Mouse (Mus musculus) gastrocnemius, adult 8-10 months (tissue): ENCODE data around the gene Slc31a2. TPM values are rescaled to one million over a fixed set of nuclear protein-coding genes. Genes with fewer than 3 reads are reported as not detected.
A peak's percentile ranks its signal among the peaks of the same experiment; 100 is the strongest.

ENCODE experiments used
- DNase-seq, 2 experiments: peaks; one replicate each; pipeline ENCODE4 v3.0.0; 2022; ENCODE audit warnings: low spot score in 2 of 2
- total RNA-seq, 4 experiments: library from RNA; stranded (reverse); gene quantifications; 2 replicates each; pipeline ENCODE4 v1.2.4; 2022

Slc31a2 gene
- total RNA-seq, 4 experiments from 2014 or later = 4.9 to 6.7 (median 5.4) TPM

- DNase-seq = no peak
Measured at GRCm38 (mm10) chr4:62281319-62281718, 19.0 kb downstream of the Slc31a2 start.

DNA sequence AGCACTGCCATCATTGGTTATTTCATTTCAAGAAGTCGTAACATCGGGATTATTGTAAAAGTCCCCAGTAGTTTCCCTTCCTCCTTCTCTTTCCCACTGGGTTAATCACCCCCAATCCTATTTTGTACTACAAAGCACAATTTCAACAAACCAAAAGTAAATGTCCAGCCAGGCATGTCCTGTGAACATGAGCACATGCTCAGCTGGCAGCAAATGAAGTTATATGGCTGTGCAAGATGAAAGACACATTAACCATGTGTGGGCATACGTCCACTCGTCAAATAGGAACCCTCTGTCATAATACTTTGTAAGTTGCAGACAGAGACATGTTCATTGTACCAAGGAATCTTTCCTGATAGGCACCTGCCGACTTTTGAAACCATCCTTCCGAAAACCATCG, 20.6 kb downstream of the Slc31a2 start:
- no peak for DNase-seq

- DNase-seq = no peak
Measured at GRCm38 (mm10) chr4:62285576-62285975, 23.2 kb downstream of the Slc31a2 start.

DNA sequence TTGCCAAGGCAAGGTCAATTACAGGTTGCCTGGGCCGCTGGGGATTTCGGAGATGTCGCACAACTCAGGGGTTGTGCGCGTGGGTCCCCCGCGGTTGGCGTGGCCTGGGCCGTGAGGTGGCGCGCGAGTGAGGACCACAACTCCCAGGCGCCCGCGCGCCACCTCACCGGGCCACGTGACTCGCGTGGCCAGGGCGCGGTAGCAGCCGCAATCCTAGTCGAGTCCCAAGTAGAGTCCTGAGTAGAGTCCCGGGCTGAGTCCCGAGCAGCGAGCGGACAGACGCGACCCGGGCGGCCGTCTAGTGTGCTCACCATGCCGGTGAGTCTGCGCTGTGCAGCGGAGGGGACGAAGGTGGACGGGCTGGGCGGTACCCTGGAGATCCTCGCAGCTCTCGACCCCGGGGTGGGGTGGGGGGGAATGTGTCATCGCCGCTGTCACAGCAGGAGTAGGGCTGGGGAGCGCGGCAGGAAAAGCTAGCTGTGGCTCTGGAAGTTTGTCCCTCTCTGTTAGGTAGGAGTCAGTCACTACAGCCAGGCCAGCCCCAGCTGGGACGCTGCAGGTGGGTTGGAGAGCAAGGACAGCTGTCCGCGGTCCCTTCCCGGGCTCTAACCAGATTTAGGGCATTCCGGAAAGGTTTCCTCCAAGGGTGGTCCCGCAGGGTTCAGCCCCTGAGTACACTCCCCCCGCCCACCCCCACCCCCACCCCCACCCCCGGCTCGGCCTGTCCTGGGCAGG, 24.1 kb downstream of the Slc31a2 start:
- DNase-seq = peak; percentile 72 to 75

DNA sequence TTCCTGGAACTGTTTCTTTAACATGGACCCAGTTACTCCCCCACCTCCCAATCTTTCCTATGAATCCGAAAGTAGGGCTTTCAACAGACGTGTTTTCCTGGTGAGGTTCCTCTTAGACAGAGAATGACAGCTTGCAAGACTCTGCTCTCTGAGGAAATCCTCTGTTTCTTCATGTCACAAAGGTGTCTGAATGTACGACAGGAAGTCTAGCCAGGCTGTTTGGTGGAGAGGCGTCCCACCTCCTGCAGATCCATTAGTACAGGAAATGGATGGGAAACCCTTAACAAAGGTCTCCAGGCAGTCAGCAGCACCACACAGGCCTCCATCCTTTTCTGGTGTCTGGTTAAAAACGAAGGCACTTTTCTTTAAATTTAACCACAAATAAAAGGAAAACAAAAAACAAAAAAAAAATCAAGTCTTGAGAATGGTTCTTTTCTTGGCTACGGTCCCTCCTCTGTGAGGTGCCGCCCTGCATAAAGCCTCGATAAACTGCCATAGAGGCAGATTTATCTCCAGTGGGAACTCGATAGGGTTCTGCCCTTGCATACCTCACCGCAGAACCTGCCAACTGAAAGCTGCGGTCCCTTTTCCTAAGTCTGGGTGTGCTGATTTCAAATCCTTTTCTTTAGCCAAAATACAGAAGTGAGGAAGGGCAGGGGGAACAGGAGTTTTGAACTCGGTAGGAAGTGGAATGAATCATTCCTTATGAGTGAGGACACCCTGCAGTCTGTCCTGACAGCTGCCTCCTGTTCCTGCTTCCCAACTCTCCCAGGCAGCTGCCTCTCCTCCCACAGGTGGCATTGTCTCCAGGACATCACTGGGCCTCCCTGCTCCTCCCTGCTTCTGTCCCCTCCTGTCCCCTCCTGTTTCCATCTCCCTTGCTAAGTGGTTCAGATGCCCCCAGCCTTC, 24.9 kb downstream of the Slc31a2 start:
- DNase-seq = no peak

GRCm38 (mm10) chr4:62289226-62289625, 26.9 kb downstream of the Slc31a2 start:
- DNase-seq = no peak

DNA sequence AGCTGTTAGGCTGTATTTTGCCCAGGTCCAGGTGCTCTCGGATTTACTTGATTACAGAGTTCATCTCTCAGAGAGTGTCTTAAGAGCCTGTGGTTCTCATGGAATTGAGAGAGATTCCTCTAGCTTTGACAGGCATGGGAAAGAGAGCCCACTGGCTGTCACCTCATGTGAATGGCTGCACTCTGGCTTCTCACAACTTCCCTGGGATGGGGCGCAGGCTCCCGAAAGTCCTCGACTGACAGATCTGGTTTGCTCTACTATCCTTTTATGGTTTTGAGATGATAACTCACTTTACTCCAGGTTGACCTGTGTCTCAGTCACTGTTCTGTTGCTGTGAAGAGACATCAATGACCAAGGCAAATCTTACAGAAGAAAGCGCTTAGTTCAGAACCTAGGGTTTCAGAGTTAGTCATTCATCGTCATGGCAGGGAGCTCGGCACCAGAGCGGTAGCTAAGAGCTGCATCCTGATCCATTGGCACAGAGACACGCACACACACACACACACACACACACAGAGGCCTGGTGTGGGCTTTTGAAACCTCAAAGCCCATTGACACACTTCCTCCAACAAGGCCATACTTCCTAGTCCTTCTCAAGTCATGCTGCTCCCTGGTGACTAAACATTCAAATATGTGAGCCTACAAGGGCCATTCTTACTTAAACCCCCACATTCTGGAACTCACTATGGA, 28.6 kb downstream of the Slc31a2 start:
- DNase-seq = no peak

DNA sequence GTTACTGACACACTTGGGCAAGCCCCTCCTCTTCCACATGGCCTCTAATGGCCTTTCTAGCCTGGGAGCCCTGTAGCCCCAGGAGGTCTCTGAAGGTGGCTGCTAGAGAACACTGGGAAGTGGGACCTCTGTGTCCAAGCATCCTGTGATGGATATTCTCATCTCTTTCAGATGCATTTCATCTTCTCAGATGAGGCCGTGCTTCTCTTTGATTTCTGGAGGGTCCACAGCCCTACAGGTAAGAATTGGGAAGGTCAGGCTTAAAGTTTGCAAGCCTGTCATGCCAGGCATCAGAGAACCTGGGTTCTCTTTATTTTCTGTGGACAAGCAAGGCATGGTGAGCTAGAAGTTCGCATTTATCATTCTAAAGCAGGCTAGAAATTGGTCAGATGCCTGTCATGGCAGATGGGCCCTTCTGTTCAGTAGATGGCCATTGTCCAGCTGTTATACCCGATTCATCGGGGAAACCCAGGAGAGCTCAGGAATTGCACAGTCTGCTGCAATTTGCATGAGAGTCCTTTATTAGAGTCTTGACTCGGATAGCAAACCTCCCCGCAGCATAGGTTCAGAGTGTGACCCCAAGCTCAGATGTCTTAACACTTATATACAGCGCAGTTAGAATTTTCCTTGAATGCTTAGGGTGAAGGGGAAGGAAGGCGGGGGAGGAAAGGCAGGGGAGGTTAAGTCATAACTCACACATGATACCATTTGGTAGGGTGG, 30.3 kb downstream of the Slc31a2 start:
- DNase-seq = no peak

DNA sequence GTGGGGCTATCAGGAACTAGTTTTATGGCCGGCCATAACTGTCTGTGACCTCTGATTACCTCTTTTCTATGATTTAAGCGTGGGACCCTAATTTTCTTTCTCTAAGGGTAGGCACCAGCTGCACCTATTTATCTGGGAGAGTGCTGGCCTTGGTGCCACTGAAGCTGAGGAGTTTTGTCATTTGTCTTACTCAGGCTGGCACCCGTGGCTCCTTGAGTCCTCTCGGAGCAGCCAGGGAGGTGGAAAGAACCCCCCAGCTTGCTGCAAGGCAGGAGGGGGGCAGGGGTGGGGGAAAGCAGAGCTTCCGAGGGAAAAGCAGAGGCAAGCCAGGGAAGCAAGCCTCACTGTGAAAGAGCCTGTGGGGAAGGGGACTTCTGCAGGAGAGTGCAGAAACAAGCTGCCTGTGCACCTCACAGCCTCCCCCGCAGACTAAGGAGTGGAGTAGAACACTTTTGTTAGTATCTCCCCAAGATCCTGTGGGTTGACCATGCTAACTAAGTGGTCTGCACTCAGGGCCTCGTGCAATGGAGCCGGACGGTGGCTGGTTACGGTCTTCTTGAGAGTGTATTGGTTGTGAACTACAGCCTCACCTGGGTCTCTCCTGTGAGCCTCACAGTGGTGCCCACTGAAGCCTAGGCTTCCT, 31.0 kb downstream of the Slc31a2 start:
- DNase-seq = no peak

DNA sequence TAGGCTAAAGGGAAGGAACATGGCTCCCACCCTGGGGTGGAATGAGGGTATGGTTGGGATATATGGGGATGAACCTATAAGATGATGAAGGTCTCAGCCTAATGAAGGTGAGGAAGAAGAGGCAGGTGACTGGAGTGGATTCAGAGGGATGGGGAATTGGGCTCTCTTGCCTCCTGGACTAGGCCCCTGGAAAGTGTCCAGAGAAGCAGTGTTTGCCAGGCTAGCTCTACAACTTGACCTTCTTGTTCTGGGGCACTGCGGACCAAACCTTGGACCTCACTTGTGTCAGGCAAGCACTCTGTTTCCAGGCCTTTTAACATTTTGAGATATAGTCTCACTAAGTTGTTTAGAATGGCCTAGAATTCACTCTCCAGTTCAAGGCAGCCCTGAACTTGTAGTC, 32.4 kb downstream of the Slc31a2 start:
- no peak for DNase-seq

DNA sequence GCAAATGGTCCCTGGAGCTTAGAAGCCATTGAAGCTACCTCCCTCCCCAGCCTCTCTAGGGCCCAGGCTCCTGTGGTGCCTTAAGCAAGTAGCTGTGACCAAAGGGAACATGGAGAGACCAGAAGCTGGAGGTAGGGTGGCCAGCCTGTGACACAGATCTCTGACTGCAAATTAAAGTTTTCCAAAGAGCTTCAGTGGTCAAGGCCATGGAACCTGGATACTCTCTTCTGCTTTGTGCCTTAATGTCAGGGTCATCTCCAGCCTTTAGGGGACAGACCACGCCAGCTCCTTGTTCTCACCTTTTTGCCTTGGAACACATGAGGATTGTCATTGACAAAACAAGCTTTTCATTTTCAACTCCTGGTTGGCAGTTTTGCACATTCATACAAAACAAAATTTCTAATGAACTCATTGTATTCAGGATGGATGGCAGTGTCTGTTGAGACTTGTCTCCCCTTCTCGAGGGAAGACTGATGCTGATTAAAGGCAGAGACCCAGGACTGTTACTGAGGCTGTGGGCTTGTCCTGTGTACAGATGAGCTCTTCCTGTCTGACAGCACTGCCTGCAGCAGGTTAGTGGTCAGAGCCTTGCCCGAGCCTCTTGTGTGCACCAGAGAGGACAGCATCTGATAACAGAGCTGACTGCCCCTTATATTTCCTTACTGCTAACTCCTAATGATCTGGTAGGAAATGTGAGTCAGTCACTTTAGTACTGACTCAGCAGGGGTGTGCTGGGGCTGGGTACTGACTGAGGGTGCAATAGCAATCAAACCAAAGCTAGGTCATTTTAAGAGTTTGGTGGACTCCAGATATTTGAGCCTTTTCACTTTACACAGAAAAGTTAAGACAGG, 35.1 kb downstream of the Slc31a2 start:
- DNase-seq = no peak

GRCm38 (mm10) chr4:62300001-62300400, 37.6 kb downstream of the Slc31a2 start:
- no peak for DNase-seq

GRCm38 (mm10) chr4:62302795-62303194, 40.4 kb downstream of the Slc31a2 start:
- DNase-seq = no peak

GRCm38 (mm10) chr4:62303288-62303687, 40.9 kb downstream of the Slc31a2 start:
- DNase-seq = no peak

GRCm38 (mm10) chr4:62306301-62306700, 43.9 kb downstream of the Slc31a2 start:
- DNase-seq = no peak

- DNase-seq = no peak
Measured at GRCm38 (mm10) chr4:62306840-62307239, 44.5 kb downstream of the Slc31a2 start.

DNA sequence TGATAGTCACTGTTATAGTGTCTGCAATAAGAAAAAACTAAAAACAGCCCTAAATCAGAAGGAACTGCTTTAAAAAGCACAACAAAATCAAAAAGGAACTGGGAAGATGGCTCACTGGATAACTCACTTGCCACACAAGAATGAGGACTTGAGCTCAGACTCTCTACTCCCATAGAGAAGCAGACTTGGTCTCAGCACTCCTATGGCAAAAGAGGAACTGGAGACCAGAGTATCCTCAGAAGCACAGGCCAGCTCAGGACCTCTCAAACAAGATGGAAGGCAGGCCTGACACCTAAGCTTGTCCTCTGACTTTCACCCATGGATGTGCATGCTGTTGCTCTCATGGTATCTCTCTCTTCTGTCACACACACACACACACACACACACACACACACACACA, 46.0 kb downstream of the Slc31a2 start:
- DNase-seq = no peak

DNA sequence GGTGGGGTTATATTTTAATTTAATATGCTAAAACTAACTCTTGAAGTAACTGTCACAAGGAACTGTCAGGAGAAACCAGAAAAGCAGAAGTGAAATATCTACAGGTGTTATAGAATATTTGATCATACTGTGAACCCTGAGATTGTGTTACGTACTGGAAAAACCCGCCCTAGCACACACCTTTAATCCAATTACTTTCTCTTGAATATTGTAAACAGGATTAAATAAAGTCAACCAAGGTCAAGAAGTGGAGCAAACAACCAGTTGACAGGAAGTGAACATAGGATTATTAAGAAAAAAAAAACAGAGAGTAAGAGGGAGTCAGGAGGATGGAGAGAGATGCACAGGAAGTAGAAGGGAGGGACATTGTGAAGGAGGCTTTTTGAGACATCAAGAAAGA, 50.5 kb downstream of the Slc31a2 start:
- no peak for DNase-seq

DNA sequence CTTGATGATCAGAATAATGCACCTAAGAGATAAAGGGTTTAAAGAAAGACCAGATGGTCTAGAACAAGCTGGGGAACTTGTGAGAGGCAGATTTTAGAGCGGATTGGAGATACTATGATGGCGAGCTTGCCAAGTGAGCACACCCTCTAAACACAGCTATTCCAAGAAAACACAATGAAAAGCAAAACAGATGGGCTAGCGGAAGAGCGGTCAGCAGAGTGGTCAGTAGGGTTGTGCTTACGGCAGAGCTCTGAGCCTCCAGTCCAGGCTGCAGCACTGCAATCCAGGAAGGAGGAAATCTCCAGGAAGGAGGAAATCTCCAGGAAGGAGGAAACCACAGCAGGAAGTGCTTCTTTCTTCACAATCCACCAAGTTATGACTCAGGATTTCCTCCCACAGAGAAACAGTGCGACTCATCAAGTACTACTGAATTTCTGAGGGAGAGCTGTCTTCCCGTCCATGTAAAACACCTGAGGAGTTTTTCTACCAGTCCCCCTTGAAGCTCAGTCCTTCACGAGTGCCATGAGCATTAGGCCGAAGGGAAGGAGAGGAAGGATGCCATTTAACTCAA, 51.4 kb downstream of the Slc31a2 start:
- no peak for DNase-seq

DNA sequence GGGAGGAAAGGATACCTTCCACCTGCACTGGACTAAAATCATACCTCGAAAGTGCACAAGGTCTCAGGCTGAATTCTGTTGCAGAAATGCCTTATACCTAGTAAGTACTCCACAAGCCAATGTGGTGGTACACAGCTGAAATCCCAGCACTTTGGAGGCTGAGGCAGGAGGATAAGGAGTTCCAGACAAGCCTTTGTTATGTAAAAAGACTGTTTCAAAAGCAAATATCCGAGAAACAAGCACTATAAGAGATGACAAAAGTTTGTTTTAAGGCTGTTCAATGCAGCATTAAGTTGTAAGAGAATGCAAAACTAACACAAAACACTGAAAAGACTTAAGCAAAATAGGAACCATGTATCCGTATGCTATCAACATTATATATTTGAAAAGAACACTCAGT, 52.2 kb downstream of the Slc31a2 start:
- no peak for DNase-seq
